Comparison of ENCODE assay signal across 9 mouse cellular contexts in genomic region chr4:107163756-107164587, GRCm38 (mm10). TPM values are rescaled to one million over a fixed set of nuclear protein-coding genes. Genes with fewer than 3 reads are reported as not detected.
A peak's percentile ranks its signal among the peaks of the same experiment; 100 is the strongest.
DNase-seq lines count a peak whose midpoint lies in the region; ATAC-seq and TF ChIP-seq lines count a peak whose summit lies in the region.
"Had no signal": no experiment of that assay in that cellular context is flagged by ENCODE, and none has a peak within 500 bp of the region (broad histone marks: within the 10 kb centered on the region; RNA-seq: fewer than 3 reads in every experiment).

No protein-coding gene starts in this region.

- TF ChIP-seq RAD21 in MEL (IDR thresholded peaks at IDR 0.05; ENCODE audit: low read depth, low read length): peak; percentile 100

- peaks cover 0 to 8% of the 10 kb centered on the region in 2 experiments; a peak in 2 of 4 replicates for H3K36me3 ChIP-seq in MEL (ENCODE audit: control insufficient read depth in 1 of 2, insufficient read depth in 2 of 2, low read length in 2 of 2)
- 0 out of 2 replicates have a peak, but pooled peaks cover 17% of the 10 kb centered on the region for H3K36me3 ChIP-seq in forebrain, embryonic 14.5 days (ENCODE audit: control insufficient read depth, insufficient read depth, low read length)
- peaks cover 23% of the 10 kb centered on the region for H3K36me3 ChIP-seq in hindbrain, embryonic 14.5 days (replicated peaks; ENCODE audit: control insufficient read depth, insufficient read depth)
- H3K36me3 ChIP-seq in thymus, adult 2 months (ENCODE audit: control insufficient read depth, insufficient read depth, low read length): peaks cover 33% of the 10 kb centered on the region

- no peaks in the 10 kb centered on the region for H3K27me3 ChIP-seq in MEL (ENCODE audit: control insufficient read depth in 1 of 2, insufficient read depth in 2 of 2, low read length in 2 of 2)
- H3K27me3 ChIP-seq in forebrain, embryonic 14.5 days (replicated peaks; ENCODE audit: control insufficient read depth, insufficient read depth, low read length): no peaks in the 10 kb centered on the region
- no peaks in the 10 kb centered on the region for H3K27me3 ChIP-seq in hindbrain, embryonic 14.5 days (ENCODE audit: control insufficient read depth, insufficient read depth, low read length)
- no peaks in the 10 kb centered on the region for H3K27me3 ChIP-seq in thymus, adult 2 months (ENCODE audit: control insufficient read depth, insufficient read depth, low read length)

- no peak for TF ChIP-seq EP300 in MEL (IDR thresholded peaks at IDR 0.05; ENCODE audit: low read depth in 1 of 2, low read length in 2 of 2)

- no peak overlapping the region for H3K9ac ChIP-seq in MEL (ENCODE audit: control insufficient read depth, low read depth, low read length, poor library complexity, severe bottlenecking)
- H3K9ac ChIP-seq in forebrain, embryonic 14.5 days (ENCODE audit: low read length): no peak overlapping the region
- H3K9ac ChIP-seq in hindbrain, embryonic 14.5 days: no peak overlapping the region

- H3K4me1 ChIP-seq in MEL (ENCODE audit: control insufficient read depth in 1 of 2, insufficient read depth in 2 of 2, low read length in 2 of 2): peaks cover 6 to 14% of the 10 kb centered on the region in 2 experiments
- no peaks in the 10 kb centered on the region for H3K4me1 ChIP-seq in forebrain, embryonic 14.5 days (ENCODE audit: control insufficient read depth, insufficient read depth, low read length)
- no peaks in the 10 kb centered on the region for H3K4me1 ChIP-seq in hindbrain, embryonic 14.5 days (replicated peaks; ENCODE audit: control insufficient read depth, insufficient read depth, low read length)
- no peaks in the 10 kb centered on the region for H3K4me1 ChIP-seq in thymus, adult 2 months (replicated peaks; ENCODE audit: control insufficient read depth, insufficient read depth, low read length)

- peak; percentile 88 for DNase-seq in MEL (ENCODE audit: low read depth, low spot score)
- peak; percentile 94 for DNase-seq in forebrain, embryonic 14.5 days (ENCODE audit: low spot score)
- DNase-seq in hindbrain, embryonic 14.5 days (ENCODE audit: low spot score): peak; percentile 86
- DNase-seq in layer of hippocampus, postnatal 14 days (ENCODE audit: low spot score in 2 of 2): peak; percentile 65 to 83
- peak; percentile 82 for DNase-seq in lung, postnatal 10 days
- peak; percentile 59 for DNase-seq in ovary, postnatal 14 days (ENCODE audit: low spot score)
- peak; percentile 70 for DNase-seq in thymus, adult 2 months

- no peak overlapping the region for H3K4me2 ChIP-seq in forebrain, embryonic 14.5 days (ENCODE audit: low read length)
- no peak overlapping the region for H3K4me2 ChIP-seq in hindbrain, embryonic 14.5 days (replicated peaks)

- H3K4me3 ChIP-seq in MEL (ENCODE audit: control insufficient read depth in 1 of 2, insufficient read depth in 1 of 2, low read depth in 2 of 2, low read length in 2 of 2): no peak overlapping the region
- no peak overlapping the region for H3K4me3 ChIP-seq in forebrain, embryonic 14.5 days (ENCODE audit: low read depth, low read length)
- H3K4me3 ChIP-seq in hindbrain, embryonic 14.5 days (replicated peaks; ENCODE audit: low read length): no peak overlapping the region
- no peak overlapping the region for H3K4me3 ChIP-seq in thymus, adult 2 months (ENCODE audit: control insufficient read depth, insufficient read depth, low read length)

- no peaks in the 10 kb centered on the region for H3K79me2 ChIP-seq in MEL (ENCODE audit: control insufficient read depth, insufficient read depth, low read length, poor library complexity)

- ATAC-seq in cerebellum, adult (ENCODE audit: insufficient number of reproducible peaks, low FRiP score, low TSS enrichment): peak; percentile 80; the same call in 1 of the 2 replicates
- peak; percentile 91 for ATAC-seq in forebrain, embryonic 14.5 days
- ATAC-seq in hindbrain, embryonic 14.5 days (ENCODE audit: low FRiP score): peak; percentile 55

- TF ChIP-seq CTCF in MEL (IDR thresholded peaks at IDR 0.05 in 2 of 3, conservative IDR thresholded peaks at IDR 0.05 in 1 of 3; ENCODE audit: control insufficient read depth in 1 of 3, insufficient read depth in 1 of 3, low read depth in 2 of 3, low read length in 3 of 3, poor library complexity in 1 of 3, severe bottlenecking in 1 of 3): peak in 2 of 3 experiments; percentile 84 to 90; a peak in 5 of 6 replicates
- TF ChIP-seq CTCF in thymus, adult 2 months (IDR thresholded peaks at IDR 0.05; ENCODE audit: borderline replicate concordance, control insufficient read depth, extremely low read depth, insufficient read depth, low read length, poor library complexity): no peak

- 46% methylated on average over 9 of the region's 9 CpGs for WGBS in forebrain, embryonic 14.5 days
- WGBS in hindbrain, embryonic 14.5 days: 32% methylated on average over 9 of the region's 9 CpGs
- WGBS in thymus, adult 2 months: 57% methylated on average over 9 of the region's 9 CpGs

- H3K27ac ChIP-seq in MEL (ENCODE audit: control insufficient read depth, low read depth, low read length): no peak overlapping the region
- peak overlapping the region; percentile 22; the same call in 1 of the 2 replicates for H3K27ac ChIP-seq in forebrain, embryonic 14.5 days (ENCODE audit: low read depth, low read length)
- no peak overlapping the region for H3K27ac ChIP-seq in hindbrain, embryonic 14.5 days
- no peak overlapping the region for H3K27ac ChIP-seq in thymus, adult 2 months (ENCODE audit: control insufficient read depth, insufficient read depth, low read length)

- no peak for TF ChIP-seq POLR2A in MEL (IDR thresholded peaks at IDR 0.05; ENCODE audit: control insufficient read depth in 1 of 2, insufficient read depth in 1 of 2, low read depth in 1 of 2, low read length in 2 of 2, poor library complexity in 1 of 2)
- TF ChIP-seq POLR2A in thymus, adult 2 months (IDR thresholded peaks at IDR 0.05; ENCODE audit: control insufficient read depth, extremely low read depth, insufficient read depth, low read length, poor library complexity): no peak

- no peaks in the 10 kb centered on the region for H3K9me3 ChIP-seq in MEL (replicated peaks; ENCODE audit: insufficient read depth, low read length)
- H3K9me3 ChIP-seq in forebrain, embryonic 14.5 days (replicated peaks; ENCODE audit: control insufficient read depth, low read length): no peaks in the 10 kb centered on the region
- no peaks in the 10 kb centered on the region for H3K9me3 ChIP-seq in hindbrain, embryonic 14.5 days (ENCODE audit: control insufficient read depth, low read length)

TF ChIP-seq in MEL, 35 proteins besides CTCF, POLR2A, EP300 and RAD21 (continues in another document):
- TF ChIP-seq CHD2 (IDR thresholded peaks at IDR 0.05; ENCODE audit: low read length) (no peak), SMC3 (IDR thresholded peaks at IDR 0.05; ENCODE audit: low read depth, low read length) (peak; percentile 100), TBP (IDR thresholded peaks at IDR 0.05; ENCODE audit: low read depth, low read length) (0 out of 2 replicates have a peak, but pooled peaks have one; percentile 20), MAX (IDR thresholded peaks at IDR 0.05; ENCODE audit: low read length) (peak; percentile 26; the same call in 1 of the 2 replicates), HCFC1 (IDR thresholded peaks at IDR 0.05; ENCODE audit: low read depth, low read length) (0 out of 2 replicates have a peak, but pooled peaks have one; percentile 44), MAFK (IDR thresholded peaks at IDR 0.05; ENCODE audit: borderline replicate concordance, low read depth, low read length) (no peak), GATA1 (IDR thresholded peaks at IDR 0.05; ENCODE audit: low read depth, low read length) (0 out of 2 replicates have a peak, but pooled peaks have one; percentile 25), JUND (IDR thresholded peaks at IDR 0.05; ENCODE audit: low read depth, low read length) (peak; percentile 88; the same call in 1 of the 2 replicates), ZNF384 (IDR thresholded peaks at IDR 0.05; ENCODE audit: low read depth, low read length) (peak; percentile 72), SIN3A (IDR thresholded peaks at IDR 0.05; ENCODE audit: low read length) (peak; percentile 80; the same call in 1 of the 2 replicates), MAZ (IDR thresholded peaks at IDR 0.05; ENCODE audit: low read depth, low read length) (peak; percentile 72), MXI1 (IDR thresholded peaks at IDR 0.05; ENCODE audit: low read depth, low read length) (peak; percentile 48; the same call in 1 of the 2 replicates), MYC (IDR thresholded peaks at IDR 0.05; ENCODE audit: low read depth, low read length) (peak; percentile 55; the same call in 1 of the 2 replicates), BHLHE40 (IDR thresholded peaks at IDR 0.05; ENCODE audit: borderline replicate concordance, low read depth, low read length) (0 out of 2 replicates have a peak, but pooled peaks have one; percentile 31), ZC3H11A (IDR thresholded peaks at IDR 0.05; ENCODE audit: low read depth, low read length) (peak; percentile 100), TCF12 (IDR thresholded peaks at IDR 0.05; ENCODE audit: low read depth, low read length) (no peak)

RNA-seq across cellular contexts. Expression of gene Tmem59, which starts 14.2 kb away (rescaled TPM):
- 51.9 and 55.8 TPM in 2 replicates for total RNA-seq in MEL (2012; rRNA removed)
- polyA plus RNA-seq in MEL (2012; ENCODE audit: insufficient read depth in 1 of 2, insufficient read length in 2 of 2, low read depth in 1 of 2, low replicate concordance in 2 of 2, missing spikeins in 1 of 2): 10 to 100 TPM in 1 of 2 experiments, not detected in 1; 78.9 TPM
- 385 and 418 TPM in 2 replicates for polyA plus RNA-seq in forebrain, embryonic 14.5 days (2014; fragmentation: Nextera tagmentation; extraction: Ambion mirVana)
- 391 and 398 TPM in 2 replicates for polyA plus RNA-seq in hindbrain, embryonic 14.5 days (2014; fragmentation: Nextera tagmentation; extraction: Ambion mirVana)
- total RNA-seq in layer of hippocampus, postnatal 14 days (2021): 100 to 1,000 TPM; 187 to 193 TPM
- polyA plus RNA-seq in thymus, adult 2 months (2012; rRNA removed): 167 and 194 TPM in 2 replicates

RNA-seq across cellular contexts. Expression of gene Tceanc2, which starts 14.9 kb away (rescaled TPM):
- total RNA-seq in MEL (2012; rRNA removed): 1.5 and 1.9 TPM in 2 replicates
- 1 to 10 TPM in 1 of 2 experiments, not detected in 1; 9.4 TPM for polyA plus RNA-seq in MEL (2012; ENCODE audit: insufficient read depth in 1 of 2, insufficient read length in 2 of 2, low read depth in 1 of 2, low replicate concordance in 2 of 2, missing spikeins in 1 of 2)
- 28.0 and 29.3 TPM in 2 replicates for polyA plus RNA-seq in forebrain, embryonic 14.5 days (2014; fragmentation: Nextera tagmentation; extraction: Ambion mirVana)
- polyA plus RNA-seq in hindbrain, embryonic 14.5 days (2014; fragmentation: Nextera tagmentation; extraction: Ambion mirVana): 22.7 and 22.9 TPM in 2 replicates
- total RNA-seq in layer of hippocampus, postnatal 14 days (2021): 10 to 100 TPM; 19.6 to 21.1 TPM
- 13.8 and 14.7 TPM in 2 replicates for polyA plus RNA-seq in thymus, adult 2 months (2012; rRNA removed)

RNA-seq across cellular contexts. Expression of gene Ldlrad1, which starts 45.0 kb away (rescaled TPM):
- total RNA-seq in MEL (2012; rRNA removed): 0.15 TPM in 1 of 2 replicates, not detected in the other
- not detected for polyA plus RNA-seq in MEL (2012; ENCODE audit: insufficient read depth in 1 of 2, insufficient read length in 2 of 2, low read depth in 1 of 2, low replicate concordance in 2 of 2, missing spikeins in 1 of 2)
- not detected in 2 replicates for polyA plus RNA-seq in forebrain, embryonic 14.5 days (2014; fragmentation: Nextera tagmentation; extraction: Ambion mirVana)
- polyA plus RNA-seq in hindbrain, embryonic 14.5 days (2014; fragmentation: Nextera tagmentation; extraction: Ambion mirVana): not detected in 2 replicates
- total RNA-seq in layer of hippocampus, postnatal 14 days (2021): under 1 TPM in 1 of 2 experiments, not detected in 1; 0.41 TPM
- polyA plus RNA-seq in thymus, adult 2 months (2012; rRNA removed): 0.92 and 1.0 TPM in 2 replicates
- polyA plus RNA-seq: heart, embryonic 16.5 days had no signal
